Mouse (Mus musculus): ENCODE results near the gene Acyp1.

DNA sequence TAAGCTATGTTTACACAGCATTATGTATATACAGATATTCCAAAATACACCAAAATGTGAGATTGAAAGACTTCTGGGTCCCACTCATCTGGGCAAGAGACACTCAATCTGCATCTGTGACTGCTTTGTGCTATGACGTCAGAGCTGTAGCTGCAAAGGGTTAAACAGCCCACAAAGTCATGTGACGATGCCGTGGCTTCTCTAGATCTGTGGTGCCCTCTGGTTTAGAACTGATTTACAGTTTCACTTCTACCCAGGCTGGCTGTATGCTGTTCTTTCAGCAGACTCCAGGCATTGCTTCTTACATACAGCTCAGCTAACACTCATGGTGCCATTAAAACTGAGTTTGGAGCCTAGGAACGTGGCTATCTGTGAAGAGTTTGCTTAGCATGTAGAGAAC lies 16.5 kb upstream of the Acyp1 start:
- no peak for TF ChIP-seq CTCF (IDR thresholded peaks at IDR 0.05; ENCODE audit: extremely low read depth, insufficient read depth, insufficient read length, insufficient replicate concordance)
- TF ChIP-seq POLR2A (IDR thresholded peaks at IDR 0.05; ENCODE audit: low read depth, low read length) = no peak

Measured in spleen, adult 2 months (tissue).